Mouse (Mus musculus) inflammation-experienced regulatory T-cells, adult 16 weeks (primary cell): Measurements from ENCODE around the gene Naip5. TPM values are rescaled to one million over a fixed set of nuclear protein-coding genes. Genes with fewer than 3 reads are reported as not detected.

Source experiments
- polyA plus RNA-seq: library from polyadenylated mRNA; unstranded; fragments of 100-300 nt; shearing (Covaris generic); gene quantifications from one replicate; pipeline ENCODE4 v1.2.1, GENCODE M21; 2017

The Naip5 gene
- 32.0 TPM for polyA plus RNA-seq

DNA sequence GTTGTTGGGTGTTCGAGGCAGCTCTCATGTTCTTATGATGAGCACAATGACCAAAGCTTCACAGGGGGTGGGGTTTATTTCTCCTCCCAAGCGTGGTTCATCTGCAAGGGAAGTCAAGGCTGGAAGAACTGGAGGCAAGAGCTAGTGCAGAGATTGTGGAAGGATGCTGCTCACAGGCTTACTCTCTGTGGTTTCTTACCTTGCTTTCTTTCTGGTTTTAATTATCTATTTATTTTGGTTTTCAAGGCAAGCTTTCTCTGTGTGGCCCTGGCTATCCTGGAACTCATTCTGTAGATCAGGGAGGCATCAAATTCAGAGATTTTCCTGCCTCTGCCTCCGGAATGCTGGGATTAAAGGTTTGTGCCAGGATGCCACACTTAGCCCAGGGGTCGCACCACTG is at the start of gene Naip5:
Gene Naip5 (minus strand): TSS at position 101 of the 400 bp plus-strand sequence.

DNA sequence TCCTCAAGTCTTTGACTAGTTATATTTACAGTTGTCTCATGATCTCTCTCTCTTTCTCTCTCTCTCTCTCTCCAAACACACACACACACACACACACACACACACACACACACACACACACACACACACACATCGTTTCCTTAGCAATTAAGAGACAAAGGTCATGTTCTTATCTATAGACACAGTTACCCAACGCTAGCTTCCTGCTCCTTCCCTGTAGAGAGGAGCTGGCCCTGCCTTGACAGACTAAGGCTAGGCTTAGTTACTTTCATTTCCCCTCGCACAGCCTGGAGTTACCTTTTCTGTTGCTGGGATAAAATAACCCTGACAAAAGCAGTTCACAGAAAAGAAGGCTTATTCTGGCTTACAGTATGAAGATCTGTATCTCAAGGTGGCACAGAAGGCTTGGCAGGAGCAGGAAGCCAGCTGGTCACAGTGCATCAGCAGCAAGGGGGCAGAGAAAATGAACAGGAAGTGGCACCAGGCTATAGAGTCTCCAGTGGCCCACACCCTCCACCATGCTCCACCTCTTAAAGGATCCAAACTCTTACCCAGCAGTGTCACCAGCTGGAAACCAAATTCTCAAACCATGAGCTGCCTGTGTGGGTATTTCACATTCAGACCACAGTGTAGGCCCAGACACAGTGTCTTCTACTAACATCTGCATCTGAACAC is 44.3 kb downstream of the Naip5 start, which contains the start of gene Naip2:
Gene Naip2 (minus strand): TSS at position 434 of the 675 bp plus-strand sequence.

Other genes with a start within 250 kb of the Naip5 start
- 17.9 TPM for gene Mccc2, start 230.7 kb downstream of the Naip5 start, polyA plus RNA-seq
- 70.3 TPM for gene Bdp1, start 142.3 kb downstream of the Naip5 start, polyA plus RNA-seq
- gene Serf1, start 138.3 kb downstream of the Naip5 start, polyA plus RNA-seq, result 4.5 TPM
- 45.7 TPM for gene Smn1, start 121.5 kb downstream of the Naip5 start, polyA plus RNA-seq
- 13.6 TPM for gene Naip2, start 44.2 kb downstream of the Naip5 start, polyA plus RNA-seq
- 13.7 TPM for gene Naip6, start 71.4 kb upstream of the Naip5 start, polyA plus RNA-seq
- 0.10 TPM for gene Naip1, start 206.5 kb upstream of the Naip5 start, polyA plus RNA-seq
- 58.4 TPM for gene Gtf2h2, start 246.3 kb upstream of the Naip5 start, polyA plus RNA-seq